10 mouse cellular contexts compared by ENCODE assay signal in the genomic region with DNA sequence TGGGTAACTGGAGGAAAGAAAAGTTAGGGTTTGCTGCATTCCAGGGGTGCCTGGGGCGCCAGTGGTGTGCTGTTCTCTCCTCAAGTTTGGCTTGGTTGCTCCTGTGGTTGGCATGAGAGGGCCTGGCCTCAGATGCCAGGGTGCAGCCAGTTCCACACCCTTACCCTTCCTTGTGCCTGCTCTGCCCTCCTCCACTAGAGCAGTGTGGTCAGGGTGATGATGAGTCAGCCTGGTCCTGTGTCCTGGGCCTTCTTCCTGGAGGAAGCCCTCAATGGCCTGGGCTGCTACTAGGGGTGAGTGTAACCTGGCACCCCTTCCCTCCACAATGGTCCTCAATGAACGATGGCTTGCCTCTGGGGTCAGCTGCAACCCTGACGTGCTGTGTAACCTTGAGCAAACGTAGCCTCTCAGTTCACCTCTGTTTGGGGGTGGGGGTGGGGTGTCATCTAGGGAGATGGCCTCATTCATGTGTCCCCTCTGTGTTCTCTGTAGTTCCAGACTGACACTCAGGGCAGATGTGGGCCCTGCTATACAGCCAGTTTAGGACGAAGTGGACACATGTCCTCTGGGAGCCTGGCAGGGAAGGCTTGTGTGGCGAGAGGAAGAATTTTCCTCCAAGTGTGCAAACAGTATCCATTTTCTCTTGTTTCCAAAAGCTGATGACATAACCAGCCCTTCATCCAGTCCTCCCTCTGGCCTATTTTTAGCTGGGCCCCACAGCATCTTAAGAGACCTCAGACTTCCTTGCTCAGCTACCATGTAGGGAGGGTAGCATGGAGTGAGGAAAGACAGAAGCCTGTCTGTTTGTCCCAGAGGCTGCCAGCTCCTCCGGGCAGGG. TPM values are rescaled to one million over a fixed set of nuclear protein-coding genes. Genes with fewer than 3 reads are reported as not detected.
A peak's percentile ranks its signal among the peaks of the same experiment; 100 is the strongest.
DNase-seq lines count a peak whose midpoint lies in the region; ATAC-seq and TF ChIP-seq lines count a peak whose summit lies in the region.
"Had no signal": no experiment of that assay in that cellular context is flagged by ENCODE, and none has a peak within 500 bp of the region (broad histone marks: within the 10 kb centered on the region; RNA-seq: fewer than 3 reads in every experiment).

No protein-coding gene starts in this region.

- H3K27ac ChIP-seq in left cerebral cortex, adult 2 months = peak overlapping the region; percentile 67
- H3K27ac ChIP-seq in embryonic facial prominence, embryonic 15.5 days (replicated peaks) = peak overlapping the region; percentile 90
- 0 out of 2 replicates have a peak overlapping the region, but pooled peaks have one; percentile 26 for H3K27ac ChIP-seq in neural tube, embryonic 12.5 days
- H3K27ac ChIP-seq: hindbrain, embryonic 15.5 days had no signal

- peaks cover 17% of the 10 kb centered on the region for H3K36me3 ChIP-seq in embryonic facial prominence, embryonic 15.5 days
- H3K36me3 ChIP-seq in neural tube, embryonic 12.5 days = peaks cover 22% of the 10 kb centered on the region

- WGBS in embryonic facial prominence, embryonic 15.5 days = 51% methylated on average over 7 of the region's 7 CpGs
- WGBS in neural tube, embryonic 12.5 days = 65% methylated on average over 7 of the region's 7 CpGs

- no peak overlapping the region for H3K4me3 ChIP-seq in left cerebral cortex, adult 2 months
- H3K4me3 ChIP-seq in embryonic facial prominence, embryonic 15.5 days (replicated peaks) = no peak overlapping the region
- no peak overlapping the region for H3K4me3 ChIP-seq in neural tube, embryonic 12.5 days
- H3K4me3 ChIP-seq: hindbrain, embryonic 15.5 days had no signal

- H3K9me3 ChIP-seq in embryonic facial prominence, embryonic 15.5 days (replicated peaks) = no peaks in the 10 kb centered on the region
- H3K9me3 ChIP-seq in neural tube, embryonic 12.5 days = no peaks in the 10 kb centered on the region
- H3K9me3 ChIP-seq: hindbrain, embryonic 15.5 days had no signal

- intact Hi-C loops in left cerebral cortex, adult 2 months (cut with DNase I) = loop anchor here (1.0 kb wide), 1 partner anchor 27 kb away; no protein-coding TSS in a partner anchor

- H3K4me1 ChIP-seq in embryonic facial prominence, embryonic 15.5 days = peaks cover 65% of the 10 kb centered on the region
- peaks cover 52% of the 10 kb centered on the region for H3K4me1 ChIP-seq in neural tube, embryonic 12.5 days

- no peak for TF ChIP-seq CTCF in left cerebral cortex, adult 2 months (IDR thresholded peaks at IDR 0.05)

- no peak for ATAC-seq in embryonic facial prominence, embryonic 15.5 days (ENCODE audit: insufficient number of reproducible peaks, low FRiP score, low TSS enrichment, low read depth)
- ATAC-seq in neural tube, embryonic 12.5 days (ENCODE audit: low FRiP score, low read depth) = no peak

- H3K27me3 ChIP-seq in embryonic facial prominence, embryonic 15.5 days = no peaks in the 10 kb centered on the region
- no peaks in the 10 kb centered on the region for H3K27me3 ChIP-seq in neural tube, embryonic 12.5 days (replicated peaks)
- H3K27me3 ChIP-seq: hindbrain, embryonic 15.5 days had no signal

- H3K9ac ChIP-seq in embryonic facial prominence, embryonic 15.5 days = no peak overlapping the region
- no peak overlapping the region for H3K9ac ChIP-seq in neural tube, embryonic 12.5 days
- H3K9ac ChIP-seq: hindbrain, embryonic 15.5 days had no signal

- peak; percentile 66 for DNase-seq in adrenal gland, adult 2 months
- DNase-seq in adrenal gland, adult 18-20 months (ENCODE audit: low spot score in 2 of 2) = no peak
- no peak for DNase-seq in left cerebral cortex, adult 2 months (ENCODE audit: extremely low spot score in 1 of 2, low spot score in 2 of 2)
- no peak for DNase-seq in left cerebral cortex, adult 8-10 months (ENCODE audit: low spot score in 2 of 2)
- DNase-seq in right cerebral cortex, postnatal 36 days (ENCODE audit: low spot score in 2 of 2) = no peak
- DNase-seq in right cerebral cortex, adult 18-20 months = no peak

- no peak overlapping the region for H3K4me2 ChIP-seq in embryonic facial prominence, embryonic 15.5 days (replicated peaks)
- H3K4me2 ChIP-seq in neural tube, embryonic 12.5 days (replicated peaks) = no peak overlapping the region
- H3K4me2 ChIP-seq: hindbrain, embryonic 15.5 days had no signal

RNA-seq across cellular contexts. Expression of a gene that starts 1.2 kb away (rescaled TPM):
- total RNA-seq in adrenal gland, adult 2 months (2021) = under 1 TPM in 1 of 2 experiments, not detected in 1; 0.09 TPM
- 0.03 and 0.10 TPM in 2 replicates for polyA plus RNA-seq in adrenal gland, adult 2 months (2012; rRNA removed)
- total RNA-seq in adrenal gland, adult 18-20 months (2021) = not detected
- not detected for total RNA-seq in left cerebral cortex, adult 2 months (2021)
- not detected for total RNA-seq in left cerebral cortex, adult 8-10 months (2022)
- polyA plus RNA-seq in embryonic facial prominence, embryonic 15.5 days (2015; fragmentation: Nextera tagmentation; extraction: Ambion mirVana) = not detected in 2 replicates
- polyA plus RNA-seq in neural tube, embryonic 12.5 days (2016; fragmentation: Nextera tagmentation; extraction: Ambion mirVana) = not detected in 2 replicates
- total RNA-seq: monocyte, adult 5-6 weeks had no signal
- polyA plus RNA-seq: hindbrain, embryonic 15.5 days had no signal

RNA-seq across cellular contexts. Expression of a gene that starts 20.9 kb away (rescaled TPM):
- total RNA-seq in adrenal gland, adult 2 months (2021) = 100 to 1,000 TPM in 1 of 2 experiments, 10 to 100 TPM in 1; 77.6 to 145 TPM
- polyA plus RNA-seq in adrenal gland, adult 2 months (2012; rRNA removed) = 221 and 280 TPM in 2 replicates
- total RNA-seq in adrenal gland, adult 18-20 months (2021) = 100 to 1,000 TPM in 1 of 2 experiments, 10 to 100 TPM in 1; 65.2 to 141 TPM
- 10 to 100 TPM; 16.9 to 17.0 TPM for total RNA-seq in left cerebral cortex, adult 2 months (2021)
- 10 to 100 TPM; 17.4 to 19.5 (median 19.0) TPM for total RNA-seq in left cerebral cortex, adult 8-10 months (2022)
- polyA plus RNA-seq in embryonic facial prominence, embryonic 15.5 days (2015; fragmentation: Nextera tagmentation; extraction: Ambion mirVana) = 37.1 and 37.7 TPM in 2 replicates
- 20.4 and 21.6 TPM in 2 replicates for polyA plus RNA-seq in neural tube, embryonic 12.5 days (2016; fragmentation: Nextera tagmentation; extraction: Ambion mirVana)

RNA-seq across cellular contexts. Expression of a gene that starts 51.6 kb away (rescaled TPM):
- total RNA-seq in adrenal gland, adult 2 months (2021) = not detected
- polyA plus RNA-seq in adrenal gland, adult 2 months (2012; rRNA removed) = 0.03 TPM in 1 of 2 replicates, not detected in the other
- not detected for total RNA-seq in adrenal gland, adult 18-20 months (2021)
- not detected for total RNA-seq in left cerebral cortex, adult 2 months (2021)
- not detected for total RNA-seq in left cerebral cortex, adult 8-10 months (2022)
- polyA plus RNA-seq in embryonic facial prominence, embryonic 15.5 days (2015; fragmentation: Nextera tagmentation; extraction: Ambion mirVana) = 0.07 TPM in 1 of 2 replicates, not detected in the other
- not detected in 2 replicates for polyA plus RNA-seq in neural tube, embryonic 12.5 days (2016; fragmentation: Nextera tagmentation; extraction: Ambion mirVana)
- total RNA-seq: monocyte, adult 5-6 weeks had no signal
- polyA plus RNA-seq: hindbrain, embryonic 15.5 days had no signal

Comparison
In these comparisons a context has a peak if more than half of its experiments do, and no peak if none do; other contexts are left out.
1. H3K27ac ChIP-seq: peak in every context shown above with its lines; median percentile 90 in embryonic facial prominence, embryonic 15.5 days; 67 in left cerebral cortex, adult 2 months; 26 in neural tube, embryonic 12.5 days.